Mouse (Mus musculus) right cerebral cortex, adult 18-20 months (tissue): Measurements from ENCODE around the gene Nfe2.

Experiments used
- DNase-seq: peaks from one replicate; pipeline ENCODE4 v3.0.0; 2022; ENCODE audit warnings: mixed read lengths

Nfe2 gene

DNA sequence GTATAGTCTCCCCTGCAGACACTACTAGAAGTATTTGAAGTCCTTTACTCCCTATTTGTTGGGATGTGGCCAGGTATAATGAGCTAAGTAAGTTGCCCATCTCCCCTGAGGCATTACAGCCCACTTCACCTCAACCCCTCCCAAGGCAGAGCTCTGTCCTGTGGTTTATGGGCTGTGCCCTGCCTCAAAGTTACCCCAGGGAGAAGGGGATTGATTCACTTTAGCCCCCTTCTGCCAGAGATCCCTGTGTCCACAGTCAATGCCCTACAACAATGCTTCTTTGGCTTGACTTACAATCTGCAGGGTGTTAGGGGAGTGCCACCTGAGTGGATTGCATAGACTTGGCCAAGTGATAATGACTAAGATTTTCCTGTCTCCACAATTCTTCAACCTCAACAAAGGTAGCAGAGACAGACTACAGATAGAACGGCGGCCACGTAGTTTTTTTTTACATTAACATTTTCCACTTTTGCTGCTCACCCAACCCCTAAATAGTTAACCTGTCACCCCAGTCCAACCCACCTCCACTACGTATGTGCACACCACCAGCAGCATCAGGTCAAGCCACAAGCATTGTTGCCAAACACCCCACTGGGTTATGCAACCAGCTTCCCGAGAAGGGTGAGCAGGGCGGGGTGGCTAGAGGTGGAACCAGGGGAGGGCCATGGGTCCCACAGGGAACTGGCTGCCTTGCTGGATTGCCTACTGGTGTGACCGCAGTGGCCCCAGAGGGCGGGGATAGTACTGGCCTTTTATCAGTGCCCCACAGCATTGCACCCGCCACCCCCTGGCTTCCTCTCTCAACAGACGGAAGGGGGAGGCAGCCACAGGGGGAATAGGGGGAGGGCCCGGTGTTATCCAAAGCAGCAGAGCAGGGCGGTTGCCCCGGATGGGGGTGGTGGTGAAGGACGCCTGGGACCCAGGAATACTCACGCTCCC, at the start of gene Nfe2:
Gene Nfe2 (minus strand): TSS at position 614 of the 939 bp plus-strand sequence.
- no peak for DNase-seq

DNA sequence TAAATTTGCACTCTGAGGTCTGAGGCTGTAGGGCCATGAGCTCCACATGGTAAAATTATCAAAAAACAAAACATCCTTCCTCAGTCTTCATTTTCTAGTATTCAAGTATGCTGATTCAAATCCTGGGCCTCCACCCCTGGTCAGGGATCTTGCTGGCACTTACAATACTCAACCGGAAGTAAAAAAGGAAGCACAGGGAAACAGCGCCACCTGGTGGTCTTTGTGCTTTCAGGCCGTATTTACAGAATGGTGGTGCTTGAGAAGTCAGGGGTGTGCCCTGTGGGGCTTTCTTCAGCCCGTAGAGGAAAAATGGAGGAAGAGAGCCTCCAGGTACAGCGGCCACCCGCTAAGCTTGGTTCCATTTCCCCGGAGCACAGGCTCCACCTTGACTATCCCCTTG, 48.9 kb upstream of the Nfe2 start:
- peak; percentile 90 for DNase-seq

DNA sequence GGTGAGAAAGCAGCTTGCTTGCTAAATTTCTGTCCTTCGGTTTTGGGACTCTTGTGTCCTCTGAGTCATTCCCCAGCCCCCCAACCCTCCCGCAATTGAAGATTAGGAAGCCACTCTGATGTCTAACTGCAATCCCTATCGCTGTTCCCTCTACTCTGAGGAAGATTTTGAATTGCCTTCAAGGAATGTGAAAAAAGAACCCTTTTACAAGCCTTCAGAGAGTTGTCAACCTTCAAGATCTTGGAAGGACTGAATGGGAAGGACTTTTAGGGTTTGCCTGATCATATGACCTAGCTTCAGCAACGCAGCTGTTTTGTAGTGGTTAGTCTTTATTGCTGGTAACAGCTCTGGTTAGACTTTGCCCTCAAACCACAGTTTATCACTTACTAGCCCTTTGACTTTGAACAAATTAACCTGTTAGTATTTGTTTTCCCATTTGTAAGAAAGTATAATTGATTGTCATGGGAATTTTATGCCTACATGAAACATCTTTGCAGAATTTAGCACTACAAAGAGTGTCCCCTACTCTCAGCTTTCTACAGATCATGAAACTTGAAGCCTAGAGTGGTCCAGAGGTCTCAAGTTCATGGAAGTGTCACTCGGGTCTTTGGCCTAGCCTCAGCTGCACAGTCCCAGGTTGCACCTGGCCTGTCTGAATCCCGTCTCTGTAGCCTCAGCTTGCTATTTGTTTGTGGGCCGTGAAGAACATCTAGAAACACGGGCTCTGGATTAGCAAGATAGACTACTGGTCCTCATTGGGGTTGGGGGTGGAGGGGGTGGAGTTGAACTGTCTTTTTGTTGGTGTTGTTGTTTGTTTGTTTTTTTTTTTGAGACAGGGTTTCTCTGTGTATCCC, 47.8 kb upstream of the Nfe2 start:
- DNase-seq: no peak

DNA sequence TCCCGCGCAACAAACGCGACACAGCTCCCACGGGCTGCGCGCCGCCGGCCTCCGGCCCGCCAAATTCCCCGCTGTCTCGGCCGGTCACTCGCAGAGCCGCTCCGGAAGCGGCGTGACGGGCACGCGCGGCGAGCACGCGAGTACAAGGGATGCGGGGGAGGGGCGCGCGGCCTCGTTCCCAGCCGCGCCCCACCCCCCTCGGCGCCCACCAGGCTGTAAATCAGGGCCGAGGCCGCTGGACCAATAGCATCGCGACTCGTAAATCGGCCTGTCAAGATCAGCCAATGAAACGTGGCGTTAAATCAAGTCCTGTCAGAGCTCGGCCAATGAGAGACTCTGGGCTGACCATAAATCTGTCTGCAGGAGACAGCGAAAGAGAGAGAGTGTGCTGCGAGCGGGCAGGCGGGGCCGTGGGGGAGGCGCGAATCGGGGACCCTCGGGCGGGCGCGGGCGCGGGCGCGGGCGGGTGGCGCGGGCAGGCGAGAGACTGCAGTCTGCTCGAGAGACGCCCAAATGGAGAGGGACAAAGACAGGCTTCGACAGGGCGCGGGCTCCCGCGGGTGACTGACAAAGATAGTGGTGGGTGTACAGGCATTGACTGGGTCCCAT, 47.0 kb upstream of the Nfe2 start:
- DNase-seq: peak; percentile 97

DNA sequence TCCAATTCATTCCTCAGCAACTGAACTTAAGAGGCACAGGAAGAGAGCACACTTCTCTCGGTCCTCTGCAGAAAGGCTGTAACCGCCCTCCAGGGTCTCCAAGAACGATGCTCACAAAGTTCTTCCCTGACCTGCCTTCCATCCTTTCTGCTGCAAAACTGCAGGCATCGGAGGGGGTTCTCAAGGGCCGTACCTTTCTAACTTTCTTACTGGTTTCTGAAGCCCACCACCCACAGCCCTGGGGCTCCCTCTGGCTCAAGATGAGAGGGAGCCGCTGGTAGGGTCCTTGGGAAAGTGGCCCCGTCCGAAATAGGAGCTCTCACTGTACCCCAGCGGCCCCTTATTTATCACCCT, 46.4 kb upstream of the Nfe2 start:
- no peak for DNase-seq

DNA sequence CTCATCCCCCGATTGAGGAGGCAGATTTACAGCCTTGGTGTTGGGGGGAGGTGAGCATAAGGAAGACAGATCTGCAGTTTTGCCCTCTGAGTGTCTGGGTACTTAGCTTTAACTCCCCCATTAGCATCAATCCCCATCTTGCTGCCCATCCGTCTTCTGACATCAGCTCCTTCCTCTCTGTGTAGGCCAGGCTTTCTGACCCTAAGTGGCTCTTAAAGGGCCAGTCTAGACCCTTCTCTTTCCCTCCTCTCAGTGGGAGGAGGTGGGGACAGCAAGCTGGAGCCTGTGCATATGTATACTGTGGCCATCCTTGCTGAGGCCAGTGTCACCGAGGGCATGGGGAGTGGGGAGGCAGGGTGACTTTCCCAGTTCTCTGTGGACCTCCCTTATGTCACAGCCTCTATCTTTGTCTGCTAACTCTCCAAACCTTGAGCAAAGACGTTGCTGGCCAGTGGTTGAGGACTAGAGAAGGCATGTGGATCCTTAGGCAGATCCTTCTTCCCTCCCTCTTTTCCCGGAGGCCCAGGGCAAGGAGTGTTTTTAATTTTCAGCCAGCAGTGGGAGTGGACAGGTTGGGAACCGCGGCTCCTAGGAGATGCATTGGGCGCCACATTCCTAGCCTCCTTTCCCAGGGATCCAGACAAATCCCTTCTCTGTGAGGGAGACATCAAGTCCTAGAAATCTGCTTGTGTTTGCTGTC, 45.9 kb upstream of the Nfe2 start:
- DNase-seq: no peak

DNA sequence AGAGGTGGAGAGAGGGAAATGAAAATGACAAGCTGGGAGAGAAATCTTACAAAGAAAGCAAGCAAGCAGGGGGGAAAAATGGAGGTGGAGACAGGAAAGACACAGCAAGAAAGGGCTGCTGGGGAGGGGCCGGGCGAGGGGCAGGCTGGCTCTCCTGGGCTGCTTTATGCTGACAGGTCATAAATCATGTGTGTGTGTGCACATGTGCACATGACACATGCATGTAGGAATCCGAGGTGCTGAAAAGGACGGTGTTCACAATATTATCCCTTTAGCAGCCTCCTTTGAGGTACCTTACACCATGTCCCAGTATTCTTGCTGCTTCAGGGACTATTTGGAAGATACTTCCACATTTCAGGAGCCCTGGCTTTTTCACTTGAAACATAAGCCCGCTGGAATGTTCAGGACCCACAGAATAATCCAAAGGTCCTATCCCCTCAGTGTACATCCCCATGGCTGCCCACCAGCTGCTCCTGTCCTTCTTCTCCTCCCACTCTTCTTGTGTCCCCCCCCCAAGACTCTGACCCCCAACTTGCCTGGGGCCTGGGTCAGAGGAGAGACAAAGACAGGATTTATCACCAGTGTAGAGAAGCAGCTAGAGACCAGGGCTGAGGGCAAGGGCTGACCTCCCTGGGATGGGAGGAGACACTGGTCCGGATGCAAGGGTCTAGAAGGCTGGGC, 44.3 kb upstream of the Nfe2 start:
- no peak for DNase-seq

DNA sequence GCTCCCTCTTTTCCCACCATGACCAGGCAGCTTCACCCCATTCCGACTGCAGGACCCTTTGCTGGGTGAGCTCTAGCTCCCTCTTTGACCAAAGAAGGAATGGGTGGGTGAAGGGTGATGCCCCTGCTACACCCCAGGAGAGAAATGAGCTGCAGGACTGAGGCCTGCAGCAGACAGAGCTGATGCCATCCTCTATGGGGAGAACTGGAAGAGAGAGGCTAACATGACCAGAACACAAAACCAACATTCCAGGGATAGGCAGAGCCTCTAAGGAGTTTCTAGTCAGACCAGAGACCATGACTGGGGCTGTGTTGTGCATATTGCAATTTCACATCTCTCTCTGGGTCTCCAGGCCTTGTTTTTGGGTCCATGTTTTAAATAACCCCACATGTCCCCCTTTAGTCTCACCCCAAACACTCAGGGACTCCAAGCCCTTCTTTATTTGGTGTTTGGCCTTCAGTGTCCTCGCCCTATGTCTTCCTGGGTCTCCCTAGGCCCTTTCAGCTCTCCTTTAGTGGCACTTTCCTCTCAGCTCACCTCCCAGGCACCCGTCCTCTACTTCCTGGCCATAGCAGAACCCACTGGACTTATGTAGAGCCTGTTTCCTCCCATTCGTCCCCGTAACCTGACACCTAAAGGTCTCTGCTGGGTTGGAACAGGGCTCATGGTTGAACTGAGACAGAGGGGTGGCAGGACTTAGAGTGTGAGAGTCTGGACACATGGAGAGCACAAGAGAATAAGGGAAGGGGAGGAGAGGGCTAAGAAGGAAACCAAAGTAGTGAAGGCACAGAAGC, 43.5 kb upstream of the Nfe2 start:
- no peak for DNase-seq

DNA sequence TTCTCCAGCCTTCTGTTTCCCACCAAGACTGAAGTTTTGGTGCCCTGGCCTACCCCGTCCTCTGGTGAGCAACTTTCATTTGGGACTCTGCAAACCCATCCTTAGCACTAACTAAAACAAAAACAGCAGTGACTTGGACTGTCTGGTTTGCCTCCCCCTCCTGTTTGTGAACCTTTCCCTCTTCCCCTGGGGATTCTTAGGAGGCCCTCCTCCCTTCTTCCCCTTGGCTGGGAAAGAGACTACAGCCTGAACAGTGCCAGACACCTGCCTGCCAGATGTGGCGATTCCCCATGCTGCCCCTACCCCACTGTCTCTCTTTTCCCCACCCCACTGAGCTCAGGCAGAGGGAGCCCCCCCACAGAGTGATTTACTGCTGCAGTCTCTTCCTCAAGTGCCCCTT, 42.8 kb upstream of the Nfe2 start:
- DNase-seq: no peak

DNA sequence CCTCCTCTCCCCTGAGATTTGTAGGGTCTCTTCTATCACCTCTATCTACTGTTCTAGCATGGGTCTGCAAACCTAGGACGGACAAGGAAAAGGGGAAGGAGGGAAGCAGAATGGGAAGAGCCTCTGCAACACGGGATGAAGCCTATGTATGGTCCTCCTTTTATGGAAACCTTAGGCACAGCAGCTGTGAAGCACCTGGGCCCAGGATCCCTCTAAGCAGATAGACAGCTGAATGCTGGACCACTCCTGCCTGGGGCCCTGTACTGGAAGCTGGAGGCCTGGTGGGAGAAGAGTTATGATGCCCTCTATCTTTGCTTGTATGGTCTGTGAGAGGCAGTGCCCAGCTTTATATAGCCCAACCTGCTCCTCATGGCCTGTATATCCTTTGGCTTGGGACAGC, 42.4 kb upstream of the Nfe2 start:
- DNase-seq: no peak

DNA sequence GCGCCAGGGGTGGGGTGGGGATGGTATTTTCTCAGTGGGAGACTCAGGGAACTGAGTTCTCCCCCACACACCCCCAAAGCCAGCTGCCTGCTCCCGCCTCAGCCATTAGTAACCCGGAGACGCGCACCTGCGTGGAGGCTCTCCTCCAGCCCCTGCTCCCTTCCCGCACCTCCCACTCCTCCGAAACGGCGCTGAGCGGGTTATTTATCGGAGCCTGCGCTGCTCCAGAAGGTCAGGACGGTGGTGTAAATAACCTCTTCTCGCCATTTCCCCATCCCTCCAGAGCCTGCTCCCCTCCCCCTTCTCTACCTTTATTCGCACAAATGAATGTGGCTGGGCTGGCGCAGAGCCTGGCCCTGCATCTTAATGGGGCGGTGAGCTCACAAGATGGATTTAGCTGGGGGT, 41.9 kb upstream of the Nfe2 start:
- DNase-seq: peak; percentile 73

DNA sequence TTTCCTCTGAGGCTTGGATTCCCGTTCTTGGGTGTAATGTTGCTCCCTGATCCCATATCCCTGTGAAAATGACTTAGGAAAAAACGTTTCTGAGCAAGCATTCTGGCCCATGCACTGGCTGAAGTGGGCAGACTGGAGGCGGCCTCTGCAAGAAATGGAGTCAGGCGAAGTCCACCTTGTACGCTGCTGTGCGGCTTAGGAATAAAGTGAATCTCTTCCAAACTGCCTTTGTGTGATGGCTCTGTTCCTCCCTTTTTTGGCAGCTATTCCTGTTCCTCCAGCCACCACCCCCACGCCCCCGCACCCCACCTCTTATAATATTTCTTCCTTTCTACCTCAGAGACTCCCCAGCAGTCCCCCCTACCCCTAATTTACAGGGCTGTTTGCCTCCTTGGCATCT, 41.4 kb upstream of the Nfe2 start:
- DNase-seq: no peak

DNA sequence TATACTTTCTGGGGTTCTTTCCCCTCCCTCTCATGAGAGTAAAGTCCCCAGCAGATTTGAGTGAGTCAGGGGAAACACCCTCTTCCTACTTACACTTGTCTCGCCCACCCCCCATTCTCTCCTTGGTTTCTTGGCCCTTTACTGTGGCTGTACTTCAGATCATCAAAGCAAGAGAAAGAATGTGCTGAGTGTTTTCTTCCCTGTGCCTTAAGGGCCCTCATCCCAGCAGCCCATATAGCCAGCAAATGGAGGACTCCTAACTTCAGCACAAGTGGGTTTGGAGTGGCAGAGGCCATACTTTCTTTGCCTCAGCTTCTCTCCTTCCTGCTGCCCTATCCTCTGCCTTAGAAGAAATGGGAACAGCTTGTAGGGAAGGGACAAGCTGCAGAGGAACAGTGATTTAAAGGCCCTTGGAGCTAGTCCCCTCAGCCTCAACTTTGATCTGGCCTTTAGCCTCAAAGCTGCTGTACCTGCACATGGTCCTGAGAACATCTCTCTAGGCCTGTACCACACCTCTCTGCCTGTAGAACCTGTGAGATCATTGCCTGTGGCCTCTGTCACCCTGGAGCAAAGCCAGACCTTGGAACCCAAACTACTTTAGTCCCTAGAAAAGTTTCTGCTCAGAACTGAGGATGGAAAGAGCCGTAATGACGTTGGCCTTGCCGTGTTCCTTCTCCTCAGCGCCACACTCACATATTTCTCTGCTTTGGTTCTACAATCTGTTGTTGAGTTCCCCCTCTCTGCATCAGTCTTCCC, 40.8 kb upstream of the Nfe2 start:
- no peak for DNase-seq

DNA sequence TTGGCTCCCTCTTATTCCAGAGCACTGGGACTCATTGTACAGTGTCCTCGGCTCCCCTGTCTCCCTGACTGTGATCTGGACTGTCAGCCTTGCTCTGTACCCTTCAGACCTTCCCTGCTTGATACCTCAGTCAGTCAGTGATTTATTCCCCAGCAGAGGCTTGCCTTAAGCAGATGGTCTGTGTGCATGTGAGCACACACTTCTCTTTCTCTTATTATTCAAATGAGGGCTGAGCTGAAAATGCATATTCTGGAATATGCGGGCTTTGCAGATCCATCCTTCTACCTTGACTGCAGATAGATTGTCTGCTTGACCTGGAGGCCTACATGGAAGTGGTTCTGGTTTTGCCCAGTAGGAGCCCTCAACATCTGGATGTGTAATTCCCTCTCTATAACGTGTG, 39.8 kb upstream of the Nfe2 start:
- DNase-seq: no peak

DNA sequence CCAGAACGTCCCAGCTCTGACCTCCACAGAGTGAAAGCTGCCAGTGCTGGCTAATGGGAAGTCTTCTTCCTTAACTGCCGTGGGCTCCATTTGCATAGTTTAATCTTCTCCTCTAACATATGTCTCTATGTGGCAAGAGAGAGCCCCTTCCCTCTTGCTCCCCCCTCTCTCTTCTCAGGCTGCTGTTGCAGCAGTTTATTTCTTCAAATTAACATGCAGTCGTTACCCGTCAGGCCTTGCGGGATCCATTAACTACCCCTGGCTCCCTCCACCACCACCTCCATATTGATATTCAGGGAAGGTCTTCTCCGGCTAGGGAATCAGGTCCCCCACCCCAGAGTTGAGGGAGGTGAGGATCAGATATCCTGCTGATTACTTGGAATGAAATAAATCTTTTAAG, 39.1 kb upstream of the Nfe2 start:
- no peak for DNase-seq

DNA sequence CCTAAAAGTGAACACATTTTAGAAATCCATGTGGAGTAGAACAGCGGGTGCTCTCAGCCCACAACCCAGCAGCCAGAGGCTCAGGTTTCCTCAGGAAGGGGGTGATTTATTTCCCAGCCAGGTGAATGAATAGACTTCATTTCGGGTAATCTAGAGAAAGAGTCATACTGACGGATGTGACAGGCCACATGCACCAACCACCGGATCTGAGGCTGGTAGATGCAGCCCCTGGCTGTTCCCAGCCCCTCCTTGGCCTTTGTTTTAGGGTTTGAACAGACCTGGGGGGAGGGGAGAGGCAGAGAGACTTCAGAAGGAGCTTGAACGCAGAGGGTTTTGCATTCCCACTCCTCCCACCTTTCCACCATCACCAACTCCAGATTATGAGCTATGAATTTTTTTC, 37.6 kb upstream of the Nfe2 start:
- DNase-seq: no peak

DNA sequence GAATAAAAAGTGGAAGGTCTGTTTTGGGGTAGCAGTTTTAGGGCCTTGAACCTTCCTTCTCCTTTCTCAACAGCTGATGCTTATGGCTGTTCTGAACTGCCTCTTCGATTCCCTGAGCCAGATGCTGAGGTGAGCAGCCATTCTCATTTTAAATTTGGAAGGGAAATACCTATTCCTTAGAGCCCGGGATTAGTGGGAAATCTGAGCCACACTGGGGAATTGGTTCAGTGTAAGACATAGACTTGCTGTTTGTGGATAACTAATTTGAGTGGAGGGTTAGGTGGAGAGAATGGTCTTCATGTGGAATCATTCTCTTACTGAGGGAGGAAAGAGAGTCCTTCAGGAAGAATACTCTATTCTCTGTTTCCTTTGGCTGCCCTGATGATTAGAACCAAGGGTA, 36.4 kb upstream of the Nfe2 start:
- no peak for DNase-seq

DNA sequence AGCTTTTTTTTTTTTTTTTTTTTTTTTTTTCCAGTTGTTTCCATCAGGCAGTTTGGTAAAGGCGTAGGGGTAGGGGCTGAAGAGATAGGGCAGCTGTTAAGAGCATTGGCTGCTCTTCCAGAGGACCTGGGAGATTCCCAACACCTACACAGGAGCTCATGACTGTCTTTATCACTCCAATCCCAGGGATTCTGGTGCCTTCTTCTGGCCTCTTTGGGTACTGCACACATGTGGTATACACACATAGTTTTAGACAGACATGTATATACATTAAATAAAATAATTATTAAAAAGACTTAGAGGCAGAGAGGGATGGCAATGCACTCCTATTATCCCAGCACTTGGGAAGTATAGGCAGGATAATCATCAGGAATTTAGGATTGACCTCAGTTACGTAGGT, 35.2 kb upstream of the Nfe2 start:
- DNase-seq: no peak

DNA sequence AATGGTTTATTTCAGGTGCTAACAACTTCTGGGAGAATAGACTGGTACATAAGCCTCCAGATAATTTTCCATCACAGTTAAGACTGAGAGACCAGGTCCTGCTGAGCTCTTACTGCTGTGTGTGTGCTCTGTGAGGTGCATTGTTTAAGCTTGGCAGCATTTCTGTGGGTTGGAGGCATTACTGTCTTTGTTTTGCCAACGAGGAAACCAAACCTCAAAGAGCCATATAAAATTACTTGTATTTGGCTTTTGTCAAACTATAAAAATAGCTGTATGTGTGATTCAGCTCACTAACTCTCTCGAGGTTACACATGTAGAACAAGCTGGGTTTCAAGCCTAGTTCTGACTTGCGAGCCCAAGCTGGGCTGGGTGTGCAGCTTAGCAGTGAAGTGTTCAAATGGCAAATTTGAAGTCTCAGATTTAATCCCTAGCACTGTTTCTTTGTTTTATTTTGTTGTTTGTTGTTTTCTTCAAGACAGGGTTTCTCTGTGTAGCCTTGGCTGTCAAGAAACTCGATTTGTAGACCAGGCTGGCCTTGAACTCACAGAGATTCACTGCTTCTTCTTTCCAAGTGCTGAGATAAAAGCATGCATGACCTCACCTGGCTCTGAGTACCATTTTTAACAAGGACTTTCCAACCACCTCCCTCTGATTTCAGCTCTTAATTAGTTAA, 34.6 kb upstream of the Nfe2 start:
- DNase-seq: no peak

DNA sequence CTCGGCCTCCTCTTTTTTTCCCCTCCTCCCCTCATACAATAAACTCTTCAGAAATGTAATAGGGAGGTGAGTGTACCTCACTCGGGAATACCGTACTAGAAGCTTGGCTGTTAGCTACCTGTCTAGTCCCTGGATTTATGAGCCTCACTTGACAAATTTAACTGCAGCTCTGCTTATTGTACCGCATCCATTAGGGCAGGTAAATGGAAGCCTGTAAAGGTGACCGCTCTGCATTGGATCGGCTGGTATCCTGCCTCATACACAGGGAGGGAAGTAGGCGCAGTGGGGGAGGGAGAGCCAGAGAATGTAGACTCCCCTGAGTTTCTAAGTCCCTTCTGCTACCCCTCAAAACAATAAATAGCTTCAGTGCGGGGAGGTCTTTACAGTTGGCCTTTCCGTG, 32.6 kb upstream of the Nfe2 start:
- no peak for DNase-seq
